Mouse (Mus musculus): ENCODE results near the gene Tex37.
A peak's percentile ranks its signal among the peaks of the same experiment; 100 is the strongest.

Gene Tex37

DNA sequence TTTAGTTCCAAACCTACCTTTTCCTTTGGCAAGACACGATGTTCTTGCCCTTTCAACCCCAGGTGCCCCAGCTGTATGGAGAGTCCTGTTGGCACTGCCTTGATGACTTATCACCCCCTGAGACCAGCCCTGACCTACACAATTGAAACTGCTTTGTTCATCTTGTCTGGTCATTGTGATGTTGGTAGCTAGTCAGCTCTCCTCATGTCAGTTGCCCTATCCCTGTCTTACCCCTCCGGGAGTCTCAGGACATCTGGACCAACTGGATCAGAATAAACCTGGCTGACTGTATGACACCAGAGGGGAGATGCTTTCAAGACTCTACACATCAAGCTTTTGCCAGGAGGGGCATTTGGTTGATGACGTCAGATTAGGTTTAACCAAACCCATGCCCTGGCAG, at the start of gene Tex37:
Gene Tex37 (minus strand): TSS at position 101 of the 400 bp plus-strand sequence.
- DNase-seq: no peak

DNA sequence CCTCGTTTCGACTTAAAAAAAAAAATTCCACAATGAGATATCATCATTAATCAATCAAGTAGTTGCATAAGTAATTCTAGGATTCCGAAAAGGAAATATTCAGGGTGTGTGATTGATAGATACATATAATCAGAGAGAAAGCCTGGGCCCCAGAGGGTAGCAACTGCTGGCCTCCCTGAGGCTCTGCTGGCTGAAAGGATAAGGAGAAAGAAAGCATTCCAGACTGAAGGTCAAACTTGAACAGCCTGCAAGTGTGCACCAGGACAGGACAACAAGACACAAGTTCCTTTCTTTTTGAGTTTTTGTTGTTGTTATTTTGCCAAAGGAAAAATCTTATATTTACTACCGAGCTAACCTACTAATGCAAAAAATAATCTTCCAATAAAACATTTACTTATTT, 49.6 kb upstream of the Tex37 start:
- no peak for DNase-seq

DNA sequence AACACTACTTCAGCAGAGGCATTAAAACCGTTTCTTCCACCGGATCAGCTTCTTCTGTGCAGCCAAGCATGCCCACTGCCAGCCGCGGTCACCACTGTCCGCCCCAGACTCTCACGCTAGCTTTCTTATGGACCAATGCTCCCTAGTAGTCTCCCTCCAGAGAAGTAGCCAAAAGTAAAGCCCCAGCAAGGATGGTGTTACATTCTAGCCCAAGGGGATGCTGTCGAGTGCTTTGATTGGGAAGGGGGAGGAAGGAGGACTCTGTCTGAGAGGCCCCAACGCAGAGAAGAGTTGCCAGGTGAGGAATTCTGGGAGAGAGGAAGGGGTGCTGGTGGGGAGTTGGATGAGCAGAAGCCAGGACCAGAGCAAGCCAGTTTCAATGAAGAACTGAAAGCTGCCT, 48.7 kb upstream of the Tex37 start:
- DNase-seq: no peak

DNA sequence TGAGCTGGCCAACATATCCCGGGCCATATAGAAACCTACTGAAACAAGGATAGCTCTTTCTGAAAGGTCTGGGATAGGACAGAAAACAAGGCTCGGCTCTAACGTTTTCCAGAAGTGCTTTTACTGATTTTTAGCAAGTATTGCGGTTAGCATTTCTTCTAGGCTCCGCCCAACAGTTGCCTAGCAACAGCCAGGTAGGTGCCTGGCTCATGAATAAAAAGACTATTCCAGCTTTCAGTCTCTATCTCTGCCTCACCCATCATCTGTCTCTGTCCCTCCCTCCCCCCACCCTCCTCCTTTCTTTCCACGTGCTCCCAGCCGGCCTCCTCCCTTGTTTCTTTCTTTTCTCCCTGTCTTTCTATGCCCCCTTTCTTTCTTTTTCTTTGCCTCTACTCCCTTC, 47.0 kb upstream of the Tex37 start:
- no peak for DNase-seq

DNA sequence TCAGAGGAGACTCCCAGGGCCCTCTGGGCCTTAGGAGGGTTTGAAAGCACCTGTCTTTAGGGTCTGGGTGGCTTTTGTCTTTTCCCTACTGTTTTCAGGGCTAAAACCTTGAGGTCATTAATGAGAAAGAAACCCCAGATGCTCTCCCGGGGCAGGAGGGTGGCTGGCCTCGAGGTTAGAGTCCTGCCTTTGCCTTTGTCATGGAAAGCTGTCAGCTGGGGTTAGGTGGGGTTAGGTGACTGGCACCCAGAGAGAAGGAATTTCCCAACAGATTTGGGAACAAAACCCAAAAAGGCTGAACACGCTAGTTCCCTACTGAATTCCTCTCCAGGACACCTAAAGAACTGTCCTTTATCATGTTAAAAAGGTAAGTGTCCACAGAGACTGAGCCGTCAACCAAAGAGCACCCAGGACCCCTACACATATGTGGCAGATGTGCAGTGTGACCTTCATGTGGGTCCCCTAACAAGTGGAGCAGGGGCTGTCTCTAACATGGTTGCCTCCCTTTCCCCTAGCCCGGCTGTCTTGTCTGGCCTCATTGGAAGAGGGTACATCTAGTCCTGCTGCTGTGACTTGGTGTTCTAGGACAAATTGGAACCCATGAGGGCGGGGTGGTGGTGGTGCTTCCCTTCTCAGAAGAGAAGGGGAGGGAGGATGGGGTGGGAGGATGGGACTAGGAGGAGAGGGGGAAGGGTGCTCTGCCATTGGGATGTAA, 45.5 kb upstream of the Tex37 start:
- no peak for DNase-seq

DNA sequence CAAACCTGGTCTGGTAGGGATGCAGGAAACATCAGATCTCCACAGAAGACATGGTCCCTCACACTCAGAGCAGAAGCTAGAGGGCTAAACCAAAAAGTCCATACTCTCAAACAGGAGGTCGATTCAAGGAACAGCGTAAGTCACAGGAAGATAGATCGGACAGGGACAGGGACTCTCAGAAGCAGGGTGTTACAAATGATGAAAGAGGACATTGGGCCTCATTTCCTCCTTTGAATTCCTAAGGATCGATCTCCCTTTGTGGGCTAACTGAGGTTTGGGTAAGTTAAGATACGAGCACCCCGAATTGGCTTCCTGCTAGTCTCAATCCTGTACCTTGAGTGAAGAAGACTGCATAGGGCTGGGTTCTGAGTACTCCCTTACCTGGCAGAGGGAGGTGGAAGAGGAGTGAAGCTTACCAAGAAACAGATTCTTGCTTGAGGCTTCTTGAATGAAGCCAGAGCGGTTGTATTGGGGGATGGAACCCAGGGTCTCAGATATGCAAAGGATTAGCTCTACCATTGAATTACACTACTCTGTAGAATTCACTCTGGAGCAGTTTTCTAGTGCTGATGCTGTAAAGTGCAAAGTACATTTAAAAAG, 38.7 kb upstream of the Tex37 start:
- DNase-seq: no peak

DNA sequence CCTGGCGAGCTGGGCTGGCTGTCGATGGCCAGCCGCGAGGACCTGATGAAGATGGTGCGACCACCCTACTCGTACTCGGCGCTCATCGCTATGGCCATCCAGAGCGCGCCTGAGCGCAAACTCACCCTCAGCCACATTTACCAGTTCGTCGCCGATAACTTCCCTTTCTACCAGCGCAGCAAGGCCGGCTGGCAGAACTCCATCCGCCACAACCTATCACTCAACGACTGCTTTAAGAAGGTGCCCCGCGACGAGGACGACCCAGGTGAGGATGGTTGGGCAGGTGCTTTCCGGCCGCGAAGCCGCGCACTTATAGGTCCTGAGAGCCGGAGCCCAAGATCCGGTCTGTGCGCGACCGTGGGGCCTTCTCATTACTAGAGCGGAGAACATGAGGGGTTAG, 38.2 kb upstream of the Tex37 start:
- no peak for DNase-seq

DNA sequence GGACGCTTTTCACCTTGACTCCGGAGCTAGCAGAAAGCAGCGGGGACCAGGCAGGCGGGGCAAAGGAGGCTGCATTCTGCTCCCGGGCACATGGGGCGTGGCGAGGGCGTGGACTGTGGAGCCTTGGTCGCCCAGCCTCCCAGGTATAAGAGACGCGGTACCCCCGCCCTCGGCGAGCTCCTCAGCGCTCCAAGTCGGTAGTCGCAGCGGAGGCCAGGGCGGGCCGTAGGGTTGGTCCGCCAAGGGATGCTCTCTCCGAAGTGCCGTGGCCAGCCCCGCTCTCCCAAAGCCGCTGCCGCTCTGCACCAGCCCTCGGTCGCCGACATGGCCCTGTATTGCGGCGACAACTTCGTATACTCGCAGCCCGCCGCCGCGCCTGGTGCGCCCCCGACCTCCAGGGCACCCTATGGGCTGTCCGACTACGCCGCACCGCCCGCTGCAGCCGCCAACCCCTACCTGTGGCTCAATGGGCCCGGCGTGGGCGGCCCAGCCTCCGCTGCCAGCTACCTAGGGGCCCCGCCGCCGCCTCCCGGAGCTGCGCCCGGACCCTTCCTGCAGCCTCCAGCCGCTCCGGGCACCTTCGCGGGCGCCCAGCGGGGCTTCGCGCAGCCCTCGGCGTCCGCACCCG, 37.7 kb upstream of the Tex37 start, which contains the start of gene Foxi3:
Gene Foxi3 (plus strand): TSS at position 247 of the 628 bp plus-strand sequence.
- DNase-seq: peak; percentile 4

DNA sequence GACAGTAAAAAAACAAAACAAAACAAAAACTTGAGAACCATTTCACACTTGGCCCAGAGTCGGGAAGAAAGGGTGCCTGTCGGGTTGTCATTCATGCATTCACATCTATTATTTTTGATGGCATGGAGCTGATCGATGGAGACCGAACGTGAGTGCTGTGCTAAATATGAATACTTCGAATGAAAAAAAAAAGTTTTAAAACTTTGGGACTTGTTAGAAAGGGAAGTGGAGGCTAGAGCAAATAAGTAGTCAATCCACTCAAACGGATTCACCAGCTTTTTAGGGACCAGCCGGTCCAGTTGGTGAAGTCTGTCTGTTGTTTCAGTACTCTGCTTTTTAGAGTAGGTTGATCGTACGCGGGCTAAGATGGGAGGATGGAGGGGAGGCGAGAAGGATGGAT, 37.1 kb upstream of the Tex37 start:
- DNase-seq: no peak

DNA sequence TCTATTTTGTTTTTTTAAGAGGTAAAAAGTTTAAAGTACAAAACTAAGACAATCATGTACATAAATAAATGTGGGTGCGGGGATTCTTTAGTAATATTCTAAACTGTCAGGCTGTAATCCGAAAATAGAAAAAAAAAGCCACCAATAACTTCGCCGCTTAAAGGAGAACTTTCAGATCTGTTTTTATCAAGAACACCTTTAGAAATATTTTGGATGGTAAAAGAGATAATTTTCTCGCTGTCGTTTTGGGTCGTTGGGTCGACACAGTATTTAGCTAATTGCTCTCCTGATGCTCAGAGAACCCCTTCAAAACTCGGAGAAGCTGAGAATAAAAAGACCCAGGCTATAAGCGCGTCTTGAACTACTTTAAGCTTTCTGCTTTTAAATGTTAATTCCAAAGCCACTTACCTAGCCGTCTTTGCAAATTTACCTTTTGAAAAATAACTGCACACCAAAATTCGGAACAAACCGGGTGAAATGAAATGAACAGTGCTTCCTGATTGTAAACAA, 36.6 kb upstream of the Tex37 start:
- DNase-seq: no peak

DNA sequence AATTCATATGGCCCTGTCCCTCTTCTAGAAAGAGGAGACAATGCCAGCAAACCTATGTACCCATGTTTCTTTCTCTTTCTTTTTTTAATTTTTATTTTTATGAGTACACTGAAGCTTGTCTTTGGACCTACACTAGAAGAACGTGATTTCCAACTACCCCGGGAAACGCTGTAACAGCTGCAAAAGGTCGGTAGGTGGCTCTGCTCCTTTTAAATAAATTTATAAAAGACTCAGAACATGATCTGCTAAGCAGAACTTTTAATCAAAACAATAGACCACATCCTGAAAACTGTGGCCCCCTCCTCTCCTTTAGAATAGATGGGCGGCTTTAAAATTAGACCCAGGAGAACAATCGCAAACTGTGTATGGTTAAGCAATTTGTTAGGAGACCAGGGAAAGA, 35.3 kb upstream of the Tex37 start:
- no peak for DNase-seq

DNA sequence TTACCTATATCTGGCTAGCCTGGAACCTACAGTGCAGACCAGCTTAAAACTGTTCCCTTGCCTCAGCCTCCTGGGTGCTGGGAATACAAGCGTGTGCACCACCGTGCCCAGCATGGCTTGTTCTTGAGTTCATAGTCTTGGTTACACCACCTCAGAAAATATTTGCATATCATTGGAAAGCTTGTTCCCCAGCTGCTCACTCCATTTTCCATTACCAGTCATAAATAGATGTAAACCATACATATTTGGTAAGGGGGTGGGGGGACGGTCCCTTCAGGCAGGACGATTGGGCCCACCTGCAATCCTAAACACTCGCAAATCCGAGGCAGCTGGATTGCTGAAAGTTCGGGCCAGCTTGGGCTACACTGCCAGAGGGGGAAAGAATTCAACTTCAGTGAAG, 34.5 kb upstream of the Tex37 start:
- DNase-seq: no peak

DNA sequence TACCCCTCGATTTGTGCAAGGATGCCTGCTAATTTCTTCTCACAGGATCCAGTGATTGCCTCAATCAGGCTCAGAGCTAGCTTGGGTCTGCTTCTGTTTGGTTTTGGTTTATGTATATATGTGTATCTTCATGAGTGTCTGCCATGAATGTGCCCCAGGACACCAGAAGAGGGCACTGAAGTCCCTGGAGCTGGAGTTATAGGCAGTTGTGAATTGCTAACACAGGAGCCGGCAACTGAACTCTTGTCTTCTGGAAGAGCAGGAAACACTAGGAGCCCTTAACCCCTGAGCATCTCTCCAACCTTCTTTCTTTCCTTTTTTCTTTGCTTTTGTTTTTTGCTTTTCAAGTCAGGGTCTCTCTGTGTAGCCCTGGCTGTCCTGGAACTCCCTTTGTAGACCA, 13.1 kb upstream of the Tex37 start:
- DNase-seq: no peak

DNA sequence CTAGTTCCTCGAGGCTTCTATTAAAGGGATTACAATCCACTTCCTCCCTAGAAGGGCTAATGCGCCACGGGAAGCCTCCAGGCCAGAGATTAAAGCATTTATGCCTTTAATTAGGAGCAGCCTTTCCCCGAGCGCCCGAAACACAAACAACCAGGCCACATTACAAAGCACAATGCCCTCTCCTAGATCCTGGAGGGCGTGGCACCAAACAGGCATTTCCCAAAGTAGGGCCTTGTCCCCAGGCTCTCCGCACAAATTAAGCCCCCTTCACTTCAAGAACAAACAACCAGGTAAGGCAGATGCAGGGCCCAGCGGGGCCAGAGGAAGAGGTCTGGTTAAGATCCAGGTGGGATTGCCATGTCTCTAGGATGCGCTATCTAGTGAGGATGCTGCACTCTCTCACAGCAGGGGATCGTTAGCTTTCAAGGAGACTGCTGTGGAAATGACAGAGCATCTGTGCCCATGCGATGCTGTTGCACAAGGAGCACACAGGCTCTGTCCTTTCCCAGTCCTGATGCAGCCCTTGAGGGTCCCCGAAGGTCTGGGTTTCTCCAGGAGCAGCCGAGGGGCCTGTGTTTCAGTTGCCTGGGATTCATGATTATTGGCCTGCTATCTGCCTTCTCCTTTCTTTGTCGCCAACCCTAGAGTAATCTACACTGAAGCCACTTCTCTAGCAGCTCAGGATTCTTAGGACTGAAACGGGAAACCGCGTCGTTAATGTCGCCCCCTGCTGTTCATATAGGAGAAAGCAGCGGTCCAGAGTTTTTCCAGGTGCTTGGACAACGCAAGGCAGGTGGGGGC, 2.7 kb upstream of the Tex37 start:
- DNase-seq: peak; percentile 46

DNA sequence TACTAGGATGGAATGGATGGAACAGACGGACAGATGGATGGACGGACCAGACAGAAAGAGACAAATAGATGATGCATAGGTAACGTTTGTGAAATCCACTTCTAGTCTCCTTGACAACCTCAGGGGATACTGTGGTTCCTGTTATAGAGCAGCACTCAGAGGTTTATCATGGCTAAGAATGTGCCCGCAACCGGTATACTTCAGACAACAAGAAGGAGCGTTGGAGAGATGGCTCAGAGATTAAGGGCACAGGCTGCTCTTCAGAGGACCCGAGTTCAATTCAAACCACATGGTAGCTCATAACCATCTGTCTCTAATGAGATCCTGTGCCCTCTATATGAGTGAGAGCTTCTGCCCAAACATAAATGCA, 6.3 kb downstream of the Tex37 start:
- DNase-seq: no peak

DNA sequence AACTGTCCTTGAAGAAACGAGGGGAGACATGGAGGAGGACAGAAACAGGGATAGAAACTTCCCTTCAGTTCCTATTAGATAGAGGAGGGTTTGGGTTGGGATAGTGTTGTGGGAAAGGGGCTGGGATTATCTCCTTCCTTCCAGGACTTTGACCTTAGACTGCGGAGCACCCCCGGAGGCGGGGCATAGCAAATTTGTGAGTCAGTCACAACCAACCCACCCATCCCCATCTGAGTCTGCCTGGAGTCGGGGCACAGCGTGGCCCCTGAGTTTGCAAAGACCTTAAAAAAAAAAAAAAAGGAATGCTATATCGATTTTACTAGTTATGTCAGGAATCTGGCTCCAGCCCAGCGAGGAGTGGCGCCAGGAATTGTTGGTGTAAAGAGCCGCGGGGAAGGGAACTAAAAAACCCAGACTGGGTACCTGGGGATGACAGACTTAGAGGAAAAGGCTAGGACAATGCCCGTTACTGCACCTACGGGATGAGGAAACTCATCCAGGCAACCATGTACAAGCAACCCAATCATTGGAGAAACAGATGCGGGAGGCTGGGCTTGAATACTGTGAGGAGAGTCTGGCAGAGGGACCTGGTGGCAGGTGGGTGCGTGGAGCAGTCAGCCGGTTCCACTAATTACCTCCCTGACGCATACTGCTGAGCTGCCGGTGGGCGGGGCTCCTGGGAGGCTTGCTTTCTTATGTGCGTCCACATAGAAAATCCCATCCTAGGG, 6.9 kb downstream of the Tex37 start:
- DNase-seq: peak; percentile 82

DNA sequence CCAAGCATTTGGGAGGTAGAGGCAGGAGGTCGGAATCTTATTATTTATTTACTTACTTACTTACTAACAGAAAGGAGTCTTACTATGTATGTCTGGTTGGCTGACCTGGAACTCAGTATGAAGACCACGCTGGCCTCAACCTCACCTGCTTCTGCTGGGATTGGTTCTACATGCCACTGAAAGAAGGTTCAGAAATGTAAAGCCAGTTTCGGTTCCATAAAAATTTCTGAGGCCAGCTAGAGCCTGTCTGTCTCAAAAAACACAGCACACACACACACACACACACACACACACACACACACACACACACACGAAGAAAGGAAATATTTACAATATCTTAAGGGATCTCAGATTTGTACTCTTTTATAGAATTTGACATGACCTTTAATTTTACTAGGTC, 8.4 kb downstream of the Tex37 start:
- DNase-seq: no peak

DNA sequence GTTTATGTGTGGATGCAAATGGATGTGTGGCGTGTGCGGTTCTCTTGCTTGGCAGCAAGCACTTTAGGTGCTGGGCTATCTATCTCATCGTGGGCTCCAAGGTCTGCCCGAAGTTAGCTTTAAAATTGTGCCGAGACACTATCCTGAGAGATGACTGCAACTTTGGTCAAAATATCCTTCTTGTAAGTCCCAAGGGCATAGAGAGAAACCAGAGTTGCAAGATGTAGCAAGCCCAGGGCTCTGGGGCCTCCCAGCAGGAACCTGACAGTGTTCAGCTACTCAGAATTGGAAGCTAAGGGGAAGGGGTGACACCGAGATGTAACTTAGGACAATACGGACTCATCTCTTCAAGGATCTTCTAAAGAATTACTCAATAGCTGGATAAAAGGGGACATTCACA, 9.2 kb downstream of the Tex37 start:
- DNase-seq: no peak

DNA sequence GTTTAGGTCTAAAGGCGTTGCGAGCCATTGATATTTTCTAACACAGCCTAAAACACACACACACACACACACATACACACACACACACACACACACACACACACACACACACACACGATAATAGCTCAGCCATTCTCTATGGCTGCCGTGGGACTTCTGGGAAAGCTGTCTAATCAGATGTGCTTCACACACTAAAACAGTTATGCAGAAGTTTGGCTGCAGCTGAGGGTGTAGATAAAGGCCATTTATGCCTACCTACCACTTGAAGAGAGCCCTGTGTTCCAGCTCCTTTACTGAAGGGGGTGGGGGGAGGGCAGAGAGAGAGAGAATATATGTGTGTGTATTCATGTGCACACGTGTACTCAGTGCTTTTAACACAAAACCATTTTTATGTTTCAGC, 15.0 kb downstream of the Tex37 start:
- DNase-seq: no peak

DNA sequence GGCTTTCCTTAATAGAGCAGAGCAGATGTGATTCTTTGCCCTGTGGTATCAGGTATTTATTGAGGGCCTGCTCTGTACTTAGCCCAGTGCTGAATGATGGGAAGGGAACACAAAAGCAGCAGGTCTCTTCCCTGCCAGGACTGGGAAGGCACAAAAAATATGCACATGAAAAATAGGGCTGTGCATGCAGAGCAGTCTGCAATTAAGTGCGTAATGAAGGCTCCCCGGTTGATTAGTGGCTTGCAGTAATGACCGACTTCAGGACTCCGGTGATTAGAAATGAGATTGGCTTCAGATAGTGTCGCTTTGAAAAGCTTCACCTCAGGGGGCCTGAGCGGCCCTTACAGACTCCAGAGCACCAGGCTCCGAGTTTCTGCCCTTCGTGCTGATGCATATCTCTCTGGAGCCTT, 19.1 kb downstream of the Tex37 start:
- no peak for DNase-seq

DNA sequence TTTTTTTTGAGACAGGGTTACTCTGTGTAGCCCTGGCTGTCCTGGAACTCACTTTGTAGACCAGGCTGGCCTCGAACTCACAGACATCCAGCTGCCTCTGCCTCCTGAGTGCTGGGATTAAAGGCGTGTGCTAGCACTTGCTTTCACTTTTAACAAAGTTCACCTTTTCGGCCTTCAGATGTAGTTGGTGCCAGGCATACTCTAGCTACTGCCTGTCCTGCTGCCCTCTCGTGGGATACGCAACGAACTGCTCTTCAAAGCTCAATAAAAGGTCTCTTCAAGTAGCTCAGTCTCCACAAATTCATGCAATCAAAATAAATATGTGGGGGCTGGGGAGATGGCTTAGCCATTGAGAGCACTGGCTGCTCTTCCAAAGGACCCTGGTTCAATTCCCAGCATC, 20.6 kb downstream of the Tex37 start:
- no peak for DNase-seq

DNA sequence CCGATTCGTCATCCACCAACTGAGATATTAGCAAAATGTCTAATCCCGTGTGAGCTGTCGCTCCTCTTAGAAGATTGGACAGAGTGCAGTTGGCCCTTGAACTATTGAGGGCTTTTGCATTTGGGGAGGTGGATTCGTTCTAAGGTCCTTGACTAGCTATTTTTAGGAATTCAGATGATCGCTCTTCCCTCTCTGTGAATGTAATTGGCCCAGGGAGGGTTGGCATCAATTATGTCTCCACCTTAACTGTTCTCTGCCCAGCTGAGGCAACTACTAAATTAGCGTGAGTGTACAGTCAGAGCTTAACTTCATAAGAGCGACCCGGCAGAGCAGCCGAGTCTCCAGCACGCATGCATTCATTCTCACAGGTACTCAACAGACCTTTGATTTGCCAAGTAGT, 30.7 kb downstream of the Tex37 start:
- DNase-seq: no peak

Measured in cerebellum, adult 11-12 months (tissue).